Mouse (Mus musculus): ENCODE data around the gene Tob1. TPM values are rescaled to one million over a fixed set of nuclear protein-coding genes. Genes with fewer than 3 reads are reported as not detected.

Tob1 gene
- polyA plus RNA-seq, 1 experiment from 2014 or later, result 74.1 TPM

GRCm38 (mm10) chr11:94228416-94228815 lies 17.2 kb downstream of the Tob1 start:
- Histone ChIP-seq H3K9me3 (ENCODE audit: control insufficient read depth, low read length) (no peaks in the 10 kb centered on the region), H3K4me1 (replicated peaks; ENCODE audit: control insufficient read depth, insufficient read depth) (0 out of 2 replicates have a peak, but pooled peaks cover 3% of the 10 kb centered on the region), H3K9ac (ENCODE audit: low read length) (no peak overlapping the region), H3K27me3 (ENCODE audit: control insufficient read depth, insufficient read depth, low read length) (no peaks in the 10 kb centered on the region), H3K27ac (replicated peaks) (0 out of 2 replicates have a peak overlapping the region, but pooled peaks have one; percentile 14), H3K4me2 (replicated peaks; ENCODE audit: low read depth) (no peak overlapping the region), H3K4me3 (ENCODE audit: low read depth, low read length) (no peak overlapping the region), H3K36me3 (ENCODE audit: control insufficient read depth, insufficient read depth, low read length) (no peaks in the 10 kb centered on the region)
- ATAC-seq (ENCODE audit: low FRiP score, low TSS enrichment), result no peak
- 51% methylated on average over 9 of the region's 9 CpGs for WGBS
- TF ChIP-seq CTCF (IDR thresholded peaks at IDR 0.05; ENCODE audit: low read depth), result no peak
- no peak for TF ChIP-seq EP300 (optimal IDR thresholded peaks at IDR 0.05)
- no peak for DNase-seq (ENCODE audit: low spot score)

GRCm38 (mm10) chr11:94229207-94229960 lies 18.1 kb downstream of the Tob1 start:
- no peak overlapping the region for H3K4me3 ChIP-seq (ENCODE audit: low read depth, low read length)
- no peak overlapping the region for H3K9ac ChIP-seq (ENCODE audit: low read length)
- DNase-seq (ENCODE audit: low spot score) (no peak), ATAC-seq (ENCODE audit: low FRiP score, low TSS enrichment) (no peak)
- no peak overlapping the region for H3K27ac ChIP-seq (replicated peaks)
- 84% methylated on average over 5 of the region's 5 CpGs for WGBS
- TF ChIP-seq EP300 (optimal IDR thresholded peaks at IDR 0.05) (no peak), CTCF (IDR thresholded peaks at IDR 0.05; ENCODE audit: low read depth) (no peak)
- no peaks in the 10 kb centered on the region for H3K9me3 ChIP-seq (ENCODE audit: control insufficient read depth, low read length)
- H3K4me2 ChIP-seq (replicated peaks; ENCODE audit: low read depth), result no peak overlapping the region
- no peaks in the 10 kb centered on the region for H3K36me3 ChIP-seq (ENCODE audit: control insufficient read depth, insufficient read depth, low read length)
- no peaks in the 10 kb centered on the region for H3K27me3 ChIP-seq (ENCODE audit: control insufficient read depth, insufficient read depth, low read length)
- H3K4me1 ChIP-seq (replicated peaks; ENCODE audit: control insufficient read depth, insufficient read depth), result 0 out of 2 replicates have a peak, but pooled peaks cover 3% of the 10 kb centered on the region

GRCm38 (mm10) chr11:94230244-94230643 lies 19.0 kb downstream of the Tob1 start:
- ATAC-seq (ENCODE audit: low FRiP score, low TSS enrichment), result no peak
- Histone ChIP-seq H3K36me3 (ENCODE audit: control insufficient read depth, insufficient read depth, low read length) (no peaks in the 10 kb centered on the region), H3K9me3 (ENCODE audit: control insufficient read depth, low read length) (no peaks in the 10 kb centered on the region), H3K4me1 (replicated peaks; ENCODE audit: control insufficient read depth, insufficient read depth) (0 out of 2 replicates have a peak, but pooled peaks cover 3% of the 10 kb centered on the region), H3K4me2 (replicated peaks; ENCODE audit: low read depth) (no peak overlapping the region), H3K4me3 (ENCODE audit: low read depth, low read length) (no peak overlapping the region), H3K27ac (replicated peaks) (no peak overlapping the region), H3K27me3 (ENCODE audit: control insufficient read depth, insufficient read depth, low read length) (no peaks in the 10 kb centered on the region), H3K9ac (ENCODE audit: low read length) (no peak overlapping the region)
- TF ChIP-seq CTCF (IDR thresholded peaks at IDR 0.05; ENCODE audit: low read depth), result no peak
- no peak for TF ChIP-seq EP300 (optimal IDR thresholded peaks at IDR 0.05)
- DNase-seq (ENCODE audit: low spot score), result no peak
- 63% methylated on average over 8 of the region's 8 CpGs for WGBS

- Histone ChIP-seq H3K36me3 (ENCODE audit: control insufficient read depth, insufficient read depth, low read length) (no peaks in the 10 kb centered on the region), H3K27ac (replicated peaks) (peak overlapping the region; percentile 67), H3K4me2 (replicated peaks; ENCODE audit: low read depth) (no peak overlapping the region), H3K9me3 (ENCODE audit: control insufficient read depth, low read length) (no peaks in the 10 kb centered on the region), H3K4me1 (replicated peaks; ENCODE audit: control insufficient read depth, insufficient read depth) (0 out of 2 replicates have a peak, but pooled peaks cover 3% of the 10 kb centered on the region), H3K4me3 (ENCODE audit: low read depth, low read length) (no peak overlapping the region), H3K9ac (ENCODE audit: low read length) (no peak overlapping the region), H3K27me3 (ENCODE audit: control insufficient read depth, insufficient read depth, low read length) (no peaks in the 10 kb centered on the region)
- TF ChIP-seq CTCF (IDR thresholded peaks at IDR 0.05; ENCODE audit: low read depth) (no peak), EP300 (optimal IDR thresholded peaks at IDR 0.05) (no peak)
- peak; percentile 50 for DNase-seq (ENCODE audit: low spot score)
- 55% methylated on average over 19 of the region's 19 CpGs for WGBS
- peak; percentile 70 for ATAC-seq (ENCODE audit: low FRiP score, low TSS enrichment)
These were observed 20.7 kb downstream of the Tob1 start for GRCm38 (mm10) chr11:94231821-94232552.

- no peak overlapping the region for H3K4me2 ChIP-seq (replicated peaks; ENCODE audit: low read depth)
- no peaks in the 10 kb centered on the region for H3K36me3 ChIP-seq (ENCODE audit: control insufficient read depth, insufficient read depth, low read length)
- no peak for DNase-seq (ENCODE audit: low spot score)
- H3K27me3 ChIP-seq (ENCODE audit: control insufficient read depth, insufficient read depth, low read length), result no peaks in the 10 kb centered on the region
- H3K4me1 ChIP-seq (replicated peaks; ENCODE audit: control insufficient read depth, insufficient read depth), result 0 out of 2 replicates have a peak, but pooled peaks cover 3% of the 10 kb centered on the region
- no peak overlapping the region for H3K27ac ChIP-seq (replicated peaks)
- H3K9me3 ChIP-seq (ENCODE audit: control insufficient read depth, low read length), result no peaks in the 10 kb centered on the region
- TF ChIP-seq EP300 (optimal IDR thresholded peaks at IDR 0.05) (no peak), CTCF (IDR thresholded peaks at IDR 0.05; ENCODE audit: low read depth) (no peak)
- H3K4me3 ChIP-seq (ENCODE audit: low read depth, low read length), result no peak overlapping the region
- WGBS, result 82% methylated on average over 6 of the region's 6 CpGs
- no peak overlapping the region for H3K9ac ChIP-seq (ENCODE audit: low read length)
- ATAC-seq (ENCODE audit: low FRiP score, low TSS enrichment), result no peak
These were observed 22.2 kb downstream of the Tob1 start for GRCm38 (mm10) chr11:94233405-94233804.
